Mouse (Mus musculus) left cerebral cortex, adult 2 months (tissue): ENCODE data around the gene Col24a1. TPM values are rescaled to one million over a fixed set of nuclear protein-coding genes. Genes with fewer than 3 reads are reported as not detected.

Experiments
- DNase-seq, 2 experiments: peaks; one replicate each; pipeline ENCODE4 v3.0.0; 2021 to 2022; ENCODE audit warnings: low spot score in 2 of 2, mixed read lengths in 1 of 2; ENCODE audit errors: extremely low spot score in 1 of 2
- H3K27ac ChIP-seq: fragments of 200-600 bp; 2 replicates; pipeline ENCODE4 v1.8.1; 2022
- H3K4me3 ChIP-seq: fragments of 200-600 bp; 2 replicates; pipeline ENCODE4 v1.8.1; 2022
- CTCF ChIP-seq: fragments of 200-600 bp; IDR thresholded peaks from 2 replicates; pipeline ENCODE4 v1.8.1; 2022; ENCODE audit warnings: antibody characterized with exemption, mild to moderate bottlenecking, moderate library complexity
- intact Hi-C: fragments of 180-260 bp; cut with DNase I; formaldehyde crosslinking; loops from one replicate; pipeline ENCODE4 v1.15.1; 2025
- total RNA-seq, 2 experiments: library from RNA; stranded (reverse); gene quantifications; 2 replicates each; pipeline ENCODE4 v1.2.3; 2021

Col24a1 gene
- total RNA-seq, 2 experiments from 2014 or later, result 2.7 to 2.8 TPM

DNA sequence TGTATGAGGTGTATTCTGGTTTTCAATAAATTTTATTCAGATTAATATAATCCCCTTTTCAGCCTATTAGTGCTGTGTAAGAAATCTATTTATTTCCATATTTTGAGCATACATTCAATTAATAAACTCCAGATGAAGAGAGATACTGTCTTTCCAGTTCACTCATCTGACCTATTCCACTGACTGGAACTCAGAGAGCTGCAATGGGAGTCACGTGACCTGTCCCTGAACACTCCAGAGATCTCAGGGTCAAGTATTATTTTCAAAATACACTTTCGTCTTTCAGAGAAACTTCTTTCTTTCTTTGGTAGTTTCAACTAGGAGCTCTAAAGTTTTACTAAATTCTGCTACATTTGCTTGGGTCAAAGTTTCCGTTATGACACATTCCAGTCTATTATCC is 184.4 kb downstream of the Col24a1 start:
- TF ChIP-seq CTCF, result no peak
- Histone ChIP-seq H3K27ac (no peak overlapping the region), H3K4me3 (no peak overlapping the region)
- intact Hi-C loops, result no loop called here
- no peak for DNase-seq

DNA sequence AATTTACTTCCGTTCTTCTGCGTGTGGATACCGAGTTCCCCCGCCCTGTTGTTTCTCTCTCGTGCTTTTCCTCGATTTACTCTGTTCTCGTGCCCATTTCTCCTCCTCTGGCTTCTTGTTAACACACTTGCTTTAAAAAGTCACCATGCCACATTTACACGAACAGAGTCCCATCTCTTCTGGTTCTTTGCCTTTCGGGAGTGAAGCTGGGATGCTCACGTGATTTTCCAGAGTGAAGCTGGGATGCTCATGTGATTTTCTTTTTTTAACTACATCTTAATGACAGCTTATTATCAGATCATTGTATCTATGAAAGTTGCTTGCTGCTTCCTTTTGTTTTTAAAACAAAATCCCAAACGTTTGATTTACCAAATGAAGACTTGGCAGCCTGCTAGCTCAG is 184.8 kb downstream of the Col24a1 start:
- no peak for DNase-seq
- TF ChIP-seq CTCF, result no peak
- intact Hi-C loops, result no loop called here

DNA sequence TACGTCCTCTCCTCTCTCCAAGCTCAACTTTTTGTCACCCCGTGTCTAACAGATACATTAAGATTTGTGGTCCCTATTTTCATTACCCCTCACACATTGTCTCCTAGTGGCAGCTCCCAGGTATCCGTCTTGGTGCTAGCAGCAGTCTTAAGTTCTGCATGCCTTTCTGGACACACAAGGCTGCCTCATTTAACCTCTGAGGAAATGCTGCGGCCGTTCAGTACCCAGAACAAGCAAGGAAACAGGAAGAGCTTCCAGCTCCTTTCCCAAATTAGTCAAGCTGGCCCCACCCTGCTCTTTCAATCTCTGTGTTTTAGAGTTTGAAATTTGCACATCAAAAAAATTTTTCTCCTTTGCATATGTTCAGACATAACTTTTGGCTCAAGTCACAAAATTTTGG is 186.2 kb downstream of the Col24a1 start:
- Histone ChIP-seq H3K4me3 (no peak overlapping the region), H3K27ac (no peak overlapping the region)
- TF ChIP-seq CTCF, result no peak
- intact Hi-C loops, result no loop called here
- DNase-seq, result no peak

More for the DNA sequence above, 184.8 kb downstream of the Col24a1 start:
- H3K27ac ChIP-seq, result no peak overlapping the region
- no peak overlapping the region for H3K4me3 ChIP-seq

DNA sequence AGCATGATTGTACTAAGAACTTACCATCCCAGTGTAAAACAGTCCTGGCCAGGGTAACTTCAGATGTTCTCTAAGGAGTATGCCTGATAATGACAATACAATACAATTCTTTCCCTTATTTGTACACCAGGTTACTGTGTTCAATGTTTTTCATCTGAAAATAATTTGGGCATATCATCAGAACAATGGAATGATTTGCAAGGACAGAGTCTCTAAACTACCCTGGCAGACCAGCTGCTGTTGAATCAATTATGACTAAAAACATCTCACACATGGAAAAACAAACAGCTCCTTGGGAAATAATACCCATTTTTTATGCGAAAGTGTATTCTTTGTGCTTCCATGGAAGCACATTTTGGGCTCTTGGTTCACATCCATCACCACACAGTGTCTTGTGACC is 198.0 kb downstream of the Col24a1 start:
- no peak overlapping the region for H3K27ac ChIP-seq
- intact Hi-C loops, result no loop called here
- DNase-seq, result no peak
- H3K4me3 ChIP-seq, result no peak overlapping the region
- no peak for TF ChIP-seq CTCF

DNA sequence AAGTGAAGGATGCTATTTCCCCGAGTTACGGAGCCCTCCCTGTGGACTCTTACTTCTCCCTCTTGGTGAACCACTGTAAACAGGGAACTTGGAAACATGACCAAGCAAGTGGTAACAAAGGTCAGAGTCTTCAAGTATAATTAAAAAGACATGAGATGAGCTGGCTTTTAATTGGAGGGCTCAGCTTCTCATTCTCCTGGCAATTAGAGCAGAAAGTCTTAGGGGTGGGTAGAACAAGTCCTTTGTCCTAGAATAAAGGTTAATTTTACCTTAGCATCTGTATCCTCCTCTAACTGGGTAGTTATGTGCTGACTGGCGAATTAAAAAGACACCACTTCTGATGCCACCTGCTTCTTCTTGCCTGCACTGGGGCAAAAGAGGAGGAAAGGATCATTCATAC is 199.1 kb downstream of the Col24a1 start:
- Histone ChIP-seq H3K4me3 (no peak overlapping the region), H3K27ac (no peak overlapping the region)
- no peak for TF ChIP-seq CTCF
- DNase-seq, result no peak
- intact Hi-C loops, result no loop called here

DNA sequence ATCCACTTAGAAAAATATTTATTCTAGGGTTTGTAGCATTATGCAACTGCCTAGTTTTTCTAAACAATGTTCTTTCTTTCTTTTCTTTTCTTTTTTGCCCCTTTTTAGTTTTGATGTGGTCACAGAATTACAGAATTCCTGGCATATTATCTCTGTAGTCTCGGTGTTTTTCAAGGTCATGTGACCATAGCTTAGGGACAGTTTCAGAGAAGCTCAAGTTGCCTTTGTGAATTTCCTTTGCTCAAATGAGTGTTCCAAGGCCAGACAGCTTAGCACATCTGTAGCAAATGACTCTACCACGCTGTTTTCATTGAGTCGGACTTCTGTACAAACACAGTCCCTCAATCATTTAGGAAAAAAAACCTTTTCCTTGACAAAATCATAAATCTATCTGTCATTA is 205.9 kb downstream of the Col24a1 start:
- DNase-seq, result no peak
- no peak for TF ChIP-seq CTCF
- intact Hi-C loops, result no loop called here
- Histone ChIP-seq H3K27ac (no peak overlapping the region), H3K4me3 (no peak overlapping the region)

DNA sequence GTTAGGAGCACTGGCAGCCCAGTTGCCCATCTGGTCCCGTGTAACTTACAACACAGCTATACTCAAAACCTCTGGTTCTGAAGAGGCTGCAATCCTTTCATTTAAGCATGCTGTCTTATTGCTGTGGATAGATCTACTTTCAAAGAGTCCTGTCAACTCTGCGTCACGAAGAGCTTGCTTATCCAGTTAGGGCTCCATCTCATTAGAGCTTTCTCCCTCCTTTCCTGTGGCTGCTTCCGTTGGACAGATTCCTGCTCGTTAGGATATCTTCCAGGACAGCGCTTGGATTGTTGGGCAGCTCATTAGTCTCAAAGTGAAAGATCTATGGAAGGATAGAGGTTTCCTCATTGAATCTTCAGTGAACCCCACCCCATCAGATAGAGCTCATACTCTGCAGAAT is 206.6 kb downstream of the Col24a1 start:
- Histone ChIP-seq H3K4me3 (no peak overlapping the region), H3K27ac (no peak overlapping the region)
- TF ChIP-seq CTCF, result no peak
- intact Hi-C loops, result no loop called here
- DNase-seq, result no peak

DNA sequence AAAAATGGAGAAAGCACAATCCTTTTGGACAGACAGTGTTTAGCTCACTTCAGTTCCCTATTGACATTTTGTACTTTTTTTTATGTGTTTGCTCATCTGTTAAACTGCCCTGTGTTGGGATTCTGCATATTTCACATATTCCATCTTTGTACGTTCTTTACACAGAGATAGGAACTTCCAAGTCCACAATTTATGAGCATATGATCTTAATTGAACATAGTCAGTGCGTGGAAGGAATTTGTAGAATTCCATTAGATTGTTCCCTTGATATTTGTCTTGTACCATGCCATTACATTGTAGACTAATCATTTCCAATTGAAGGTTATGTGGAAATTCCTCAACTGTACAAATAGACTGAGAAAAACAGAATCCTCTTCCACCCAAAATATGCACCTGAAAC is 212.6 kb downstream of the Col24a1 start:
- DNase-seq, result no peak
- Histone ChIP-seq H3K4me3 (no peak overlapping the region), H3K27ac (no peak overlapping the region)
- TF ChIP-seq CTCF, result no peak
- intact Hi-C loops, result no loop called here

DNA sequence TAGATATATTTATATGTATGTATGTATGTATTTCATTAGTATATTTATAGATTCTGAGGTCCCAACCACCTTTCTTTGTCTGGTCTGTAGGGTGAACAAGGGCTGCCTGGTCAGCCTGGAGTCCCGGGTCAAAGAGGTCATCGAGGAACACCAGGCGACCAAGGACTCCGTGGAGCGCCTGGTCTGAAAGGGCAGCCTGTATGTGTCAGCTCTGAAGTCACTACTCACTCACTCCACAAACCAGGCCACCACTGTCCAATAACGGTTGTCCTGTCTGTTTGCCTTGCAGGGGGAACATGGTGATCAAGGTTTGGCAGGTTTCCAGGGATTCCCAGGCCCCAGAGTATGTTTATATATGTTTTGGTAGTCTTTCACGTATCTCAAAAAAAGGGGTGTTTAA is 216.3 kb downstream of the Col24a1 start:
- no peak overlapping the region for H3K4me3 ChIP-seq
- no peak for DNase-seq
- intact Hi-C loops, result no loop called here
- no peak overlapping the region for H3K27ac ChIP-seq
- TF ChIP-seq CTCF, result no peak

DNA sequence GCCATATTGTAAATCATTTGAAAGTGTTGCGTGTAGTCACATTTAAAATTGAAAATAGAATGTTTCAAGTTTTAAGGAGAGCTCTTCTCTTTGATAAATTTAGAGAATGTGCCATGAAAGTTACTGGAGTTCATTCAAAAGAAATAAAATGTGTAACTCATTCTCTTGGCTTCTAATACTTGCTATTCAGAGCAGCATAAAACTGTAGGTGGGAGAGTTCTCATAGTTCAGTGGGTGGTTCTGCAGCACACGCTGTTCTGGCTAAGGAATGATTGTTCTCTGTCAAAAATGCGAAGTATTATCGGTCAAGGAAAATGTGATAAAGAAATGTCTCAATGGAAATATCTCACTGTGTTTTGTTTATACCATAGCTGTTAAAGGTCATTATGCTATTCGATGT is 221.9 kb downstream of the Col24a1 start:
- DNase-seq, result no peak
- intact Hi-C loops, result no loop called here
- no peak for TF ChIP-seq CTCF

DNA sequence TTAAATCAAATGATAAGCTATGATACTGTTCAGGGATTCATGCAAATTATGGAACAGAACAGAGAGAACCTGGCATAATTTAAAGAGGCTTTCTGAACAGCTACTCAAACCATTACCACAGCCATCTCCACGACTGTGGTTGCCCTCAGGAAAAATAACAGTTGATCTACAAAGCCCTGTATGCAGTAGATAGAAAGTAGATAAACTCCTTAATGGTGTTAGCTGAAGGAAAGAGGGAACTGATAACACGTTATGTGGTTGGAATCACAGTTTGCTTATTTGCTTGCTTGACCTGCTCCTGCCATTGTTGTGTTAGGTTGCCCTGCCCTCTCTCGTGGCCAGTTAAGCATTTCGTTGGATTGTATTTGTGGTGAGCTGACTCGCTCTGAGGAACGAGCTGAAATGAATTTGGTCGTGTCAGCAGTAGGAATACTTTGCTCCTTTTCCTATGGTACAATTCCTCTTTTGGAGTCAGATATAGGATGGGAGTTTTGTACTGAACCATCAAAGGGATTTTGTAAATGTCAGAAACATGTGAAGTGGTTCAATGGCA is 229.3 kb downstream of the Col24a1 start:
- DNase-seq, result no peak
- no peak for TF ChIP-seq CTCF
- no peak overlapping the region for H3K4me3 ChIP-seq
- intact Hi-C loops, result no loop called here
- H3K27ac ChIP-seq, result no peak overlapping the region

More for the DNA sequence above, 221.9 kb downstream of the Col24a1 start:
- Histone ChIP-seq H3K4me3 (no peak overlapping the region), H3K27ac (no peak overlapping the region)

DNA sequence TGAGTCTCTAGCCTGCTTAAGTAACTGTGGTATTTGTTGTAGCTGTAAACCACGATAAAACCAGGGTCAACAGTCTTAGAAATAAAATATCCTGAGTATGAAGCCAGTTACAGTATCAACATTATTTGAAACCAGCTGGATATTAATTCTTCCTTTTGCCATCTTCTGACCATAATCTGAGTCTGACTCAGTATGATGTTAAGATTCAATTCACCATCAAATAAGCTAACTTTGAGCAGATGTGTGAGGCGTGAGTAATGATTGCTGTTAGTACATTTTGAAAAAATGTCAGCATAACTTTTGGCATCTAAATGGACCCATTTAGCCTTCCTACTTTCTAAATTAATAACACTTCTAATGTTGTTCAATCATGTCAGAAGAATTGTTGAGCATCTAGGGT is 230.0 kb downstream of the Col24a1 start:
- intact Hi-C loops, result no loop called here
- TF ChIP-seq CTCF, result no peak
- DNase-seq, result no peak
- H3K27ac ChIP-seq, result no peak overlapping the region
- H3K4me3 ChIP-seq, result no peak overlapping the region

DNA sequence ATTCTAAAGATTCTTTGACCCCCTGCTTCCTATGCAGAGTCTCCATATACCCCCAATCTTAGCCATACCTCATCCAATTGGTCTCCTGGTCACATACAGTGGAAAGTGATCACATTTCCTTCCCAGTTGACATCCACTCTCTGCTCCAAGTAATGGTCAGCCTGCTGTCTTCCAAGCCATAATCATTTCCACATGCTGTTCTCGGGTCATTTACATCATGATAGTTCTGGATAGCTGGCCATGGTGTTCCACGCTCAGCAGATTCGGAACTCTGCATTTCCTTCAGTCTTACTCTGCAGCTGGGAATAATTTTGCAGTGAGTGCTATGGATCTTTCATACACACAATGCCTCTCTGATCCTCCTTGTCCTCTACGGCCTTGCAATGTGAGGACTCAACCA is 233.0 kb downstream of the Col24a1 start:
- DNase-seq, result no peak
- no peak overlapping the region for H3K4me3 ChIP-seq
- H3K27ac ChIP-seq, result no peak overlapping the region
- intact Hi-C loops, result no loop called here
- TF ChIP-seq CTCF, result no peak
